Mouse (Mus musculus) mouse embryonic stem cell (cell line): ENCODE measurements at regions not wholly inside any gene's neighbourhood (a gene's known extent, or its start where the extent isn't known, plus 50 kb on each side); places are given as distances from the start of the nearest gene placed in this dataset.

Experiments used
- in situ Hi-C, 2 experiments: fragments of 300-500 bp; cut with MboI; formaldehyde crosslinking; loops; 1 replicate in 1 of 2; 3 replicates in 1 of 2; pipeline ENCODE4 v1.14.3; 2019 to 2020; ENCODE audit warnings: low sequenced_read_pairs in 2 of 2, low pct_unique_long_range_greater_than_20kb in 1 of 2, mixed read lengths in 1 of 2; ENCODE audit not compliant: unreplicated experiment in 1 of 2

- in situ Hi-C loops = loop anchor here (25.0 kb wide), 2 partner anchors 283 to 558 kb away; no protein-coding TSS in a partner anchor
These were observed 50.9 kb upstream of the Ahctf1 start for GRCm38 (mm10) chr1:179854288-179854965.
